Mouse (Mus musculus): ENCODE data around the gene Dock3. TPM values are rescaled to one million over a fixed set of nuclear protein-coding genes. Genes with fewer than 3 reads are reported as not detected.
"Not testable (repeated sequence)": the region's sequence is repeated elsewhere in the genome, so short reads cannot be mapped to it uniquely, and the experiment has no call there.

Dock3 gene
- polyA plus RNA-seq, 1 experiment from 2014 or later = 0.77 TPM

DNA sequence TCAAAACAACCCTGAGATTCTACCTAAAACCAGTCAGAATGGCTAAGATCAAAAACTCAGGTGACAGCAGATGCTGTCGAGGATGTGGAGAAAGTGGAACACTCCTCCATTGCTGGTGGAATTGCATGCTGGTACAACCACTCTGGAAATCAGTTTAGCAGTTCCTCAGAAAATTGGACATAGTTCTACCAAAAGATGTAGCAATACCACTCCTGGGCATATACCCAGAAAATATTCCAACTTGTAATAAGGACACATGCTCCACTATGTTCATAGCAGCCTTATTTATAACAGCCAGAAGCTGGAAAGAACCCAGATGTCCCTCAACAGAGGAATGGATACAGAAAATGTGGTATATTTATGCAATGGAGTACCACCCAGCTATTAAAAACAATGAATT lies 56.9 kb downstream of the Dock3 start:
- H3K27ac ChIP-seq; ATAC-seq (ENCODE audit: insufficient number of reproducible peaks, insufficient read depth, low FRiP score, low TSS enrichment, low read depth); H3K4me3 ChIP-seq; H3K9ac ChIP-seq; H3K36me3 ChIP-seq; H3K27me3 ChIP-seq; H3K4me2 ChIP-seq; H3K9me3 ChIP-seq; H3K4me1 ChIP-seq: not testable (repeated sequence)
- 91% methylated on average over 1 of the region's 1 CpGs for WGBS

DNA sequence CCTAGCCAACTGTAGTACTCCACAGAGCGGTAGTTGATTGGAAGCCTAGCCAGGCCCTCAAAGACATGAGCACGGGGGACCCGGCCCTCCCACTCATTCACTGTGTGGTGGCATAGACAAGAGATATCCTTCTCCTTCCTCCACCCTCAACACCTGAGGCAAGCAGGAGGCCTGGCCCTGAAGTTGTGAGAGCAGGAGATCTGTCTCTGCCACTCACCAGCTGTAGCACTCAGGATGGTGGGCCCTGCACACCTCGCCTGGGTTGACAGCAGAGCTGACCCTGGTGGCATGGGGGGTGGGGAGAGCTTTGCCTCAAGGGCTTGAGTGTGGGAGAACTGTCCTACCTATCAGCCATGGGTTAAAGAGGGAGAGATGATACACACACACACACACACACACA lies 65.9 kb downstream of the Dock3 start:
- H3K9me3 ChIP-seq = no peaks in the 10 kb centered on the region
- no peaks in the 10 kb centered on the region for H3K4me1 ChIP-seq
- no peak for ATAC-seq (ENCODE audit: insufficient number of reproducible peaks, insufficient read depth, low FRiP score, low TSS enrichment, low read depth)
- WGBS = 90% methylated on average over 4 of the region's 4 CpGs
- H3K36me3 ChIP-seq = no peaks in the 10 kb centered on the region
- H3K27ac ChIP-seq = no peak overlapping the region
- H3K27me3 ChIP-seq = no peaks in the 10 kb centered on the region
- no peak overlapping the region for H3K4me2 ChIP-seq
- no peak overlapping the region for H3K4me3 ChIP-seq
- H3K9ac ChIP-seq = no peak overlapping the region

GRCm38 (mm10) chr9:107164825-107165224 lies 66.9 kb downstream of the Dock3 start:
- Histone ChIP-seq H3K9ac (no peak overlapping the region), H3K36me3 (no peaks in the 10 kb centered on the region), H3K27me3 (no peaks in the 10 kb centered on the region), H3K9me3 (no peaks in the 10 kb centered on the region), H3K4me1 (no peaks in the 10 kb centered on the region), H3K4me2 (no peak overlapping the region), H3K27ac (no peak overlapping the region), H3K4me3 (no peak overlapping the region)
- no peak for ATAC-seq (ENCODE audit: insufficient number of reproducible peaks, insufficient read depth, low FRiP score, low TSS enrichment, low read depth)
- WGBS = 10% methylated on average over 3 of the region's 3 CpGs

- not testable (repeated sequence) for H3K4me1 ChIP-seq; H3K9ac ChIP-seq; H3K4me3 ChIP-seq; H3K27ac ChIP-seq; H3K9me3 ChIP-seq; ATAC-seq (ENCODE audit: insufficient number of reproducible peaks, insufficient read depth, low FRiP score, low TSS enrichment, low read depth); H3K27me3 ChIP-seq; H3K4me2 ChIP-seq; H3K36me3 ChIP-seq
- WGBS = 75% methylated on average over 4 of the region's 4 CpGs
These were observed 75.3 kb downstream of the Dock3 start for GRCm38 (mm10) chr9:107156388-107156787.

- Histone ChIP-seq H3K9me3 (no peaks in the 10 kb centered on the region), H3K36me3 (no peaks in the 10 kb centered on the region), H3K4me1 (no peaks in the 10 kb centered on the region), H3K4me3 (no peak overlapping the region), H3K9ac (no peak overlapping the region), H3K27me3 (no peaks in the 10 kb centered on the region), H3K27ac (no peak overlapping the region), H3K4me2 (no peak overlapping the region)
- no peak for ATAC-seq (ENCODE audit: insufficient number of reproducible peaks, insufficient read depth, low FRiP score, low TSS enrichment, low read depth)
- 64% methylated on average over 3 of the region's 3 CpGs for WGBS
These were observed 118.9 kb downstream of the Dock3 start for GRCm38 (mm10) chr9:107112791-107113190.

- no peaks in the 10 kb centered on the region for H3K9me3 ChIP-seq
- H3K27ac ChIP-seq = no peak overlapping the region
- no peak overlapping the region for H3K4me2 ChIP-seq
- no peaks in the 10 kb centered on the region for H3K36me3 ChIP-seq
- ATAC-seq (ENCODE audit: insufficient number of reproducible peaks, insufficient read depth, low FRiP score, low TSS enrichment, low read depth) = no peak
- H3K4me3 ChIP-seq = no peak overlapping the region
- WGBS = 66% methylated on average over 2 of the region's 2 CpGs
- no peak overlapping the region for H3K9ac ChIP-seq
- H3K27me3 ChIP-seq = no peaks in the 10 kb centered on the region
- H3K4me1 ChIP-seq = no peaks in the 10 kb centered on the region
These were observed 119.7 kb downstream of the Dock3 start for GRCm38 (mm10) chr9:107112056-107112455.

DNA sequence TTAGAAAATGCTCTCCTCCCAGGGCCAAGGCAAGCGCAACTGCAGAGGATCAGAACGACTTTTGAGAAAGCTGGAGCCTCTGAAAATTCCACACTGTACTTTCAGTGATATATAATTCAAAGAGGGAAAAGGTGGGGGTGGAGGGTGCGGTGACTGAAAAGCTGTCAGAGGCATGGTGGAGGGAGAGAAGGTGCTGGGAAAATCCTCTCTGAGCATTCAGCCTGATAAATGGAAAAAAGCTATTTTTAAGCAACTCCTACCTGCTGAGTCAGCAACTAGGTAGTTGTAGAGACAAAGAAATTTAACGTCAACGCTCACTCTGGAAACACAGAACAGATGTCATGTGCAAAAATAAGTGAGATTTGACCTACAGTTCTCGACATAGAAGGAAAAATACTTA lies 132.2 kb downstream of the Dock3 start:
- no peak for ATAC-seq (ENCODE audit: insufficient number of reproducible peaks, insufficient read depth, low FRiP score, low TSS enrichment, low read depth)
- no peak overlapping the region for H3K9ac ChIP-seq
- no peaks in the 10 kb centered on the region for H3K4me1 ChIP-seq
- WGBS = 70% methylated on average over 6 of the region's 6 CpGs
- H3K27me3 ChIP-seq = no peaks in the 10 kb centered on the region
- H3K4me3 ChIP-seq = no peak overlapping the region
- no peak overlapping the region for H3K27ac ChIP-seq
- no peaks in the 10 kb centered on the region for H3K9me3 ChIP-seq
- no peaks in the 10 kb centered on the region for H3K36me3 ChIP-seq
- no peak overlapping the region for H3K4me2 ChIP-seq

DNA sequence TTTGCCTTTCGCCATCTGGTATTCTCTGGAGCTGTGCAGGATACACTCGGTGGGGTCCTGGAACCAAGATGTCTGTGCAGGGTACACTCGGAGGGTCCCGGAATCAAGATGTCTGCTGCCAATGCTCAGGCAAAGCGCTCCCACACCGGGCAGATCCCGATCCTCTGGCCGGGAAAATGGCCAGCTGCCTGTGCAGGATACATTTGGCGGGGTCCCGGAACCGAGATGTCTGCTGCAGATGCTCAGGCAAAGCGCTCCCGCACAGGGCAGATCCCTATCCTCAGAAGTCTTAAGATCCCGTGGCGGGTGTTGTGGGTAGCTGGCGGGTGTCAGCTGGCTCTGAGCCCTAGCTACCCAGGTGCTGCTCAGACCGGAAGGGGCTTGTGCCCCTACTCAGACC lies 142.3 kb downstream of the Dock3 start:
- not testable (repeated sequence) for H3K4me3 ChIP-seq; ATAC-seq (ENCODE audit: insufficient number of reproducible peaks, insufficient read depth, low FRiP score, low TSS enrichment, low read depth); H3K4me2 ChIP-seq; H3K9me3 ChIP-seq; H3K36me3 ChIP-seq; H3K4me1 ChIP-seq; H3K27me3 ChIP-seq; H3K27ac ChIP-seq; H3K9ac ChIP-seq
- 65% methylated on average over 17 of the region's 17 CpGs for WGBS

DNA sequence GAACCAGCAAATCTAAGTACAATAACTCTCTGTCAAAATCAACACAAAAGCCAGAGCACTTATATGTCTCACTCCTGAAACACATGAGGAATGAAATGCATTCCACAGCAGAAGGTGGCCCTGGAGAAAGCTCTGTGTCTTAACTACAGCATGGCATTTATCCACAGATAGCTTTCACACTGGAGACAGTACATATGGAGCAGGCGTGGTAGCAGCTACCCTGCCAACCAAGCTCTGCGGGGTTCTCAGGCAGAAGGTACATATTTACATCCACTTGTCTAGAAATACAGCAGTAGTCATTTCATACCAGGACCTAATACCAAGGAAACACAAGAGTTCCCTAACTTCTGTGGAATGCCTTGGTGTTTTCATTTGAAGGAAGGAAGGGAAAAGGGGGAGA lies 144.2 kb downstream of the Dock3 start:
- no peak overlapping the region for H3K27ac ChIP-seq
- no peak overlapping the region for H3K4me3 ChIP-seq
- WGBS = 74% methylated on average over 2 of the region's 2 CpGs
- no peak overlapping the region for H3K4me2 ChIP-seq
- H3K9ac ChIP-seq = no peak overlapping the region
- no peak for ATAC-seq (ENCODE audit: insufficient number of reproducible peaks, insufficient read depth, low FRiP score, low TSS enrichment, low read depth)
- H3K36me3 ChIP-seq = no peaks in the 10 kb centered on the region
- H3K27me3 ChIP-seq = no peaks in the 10 kb centered on the region
- no peaks in the 10 kb centered on the region for H3K9me3 ChIP-seq
- H3K4me1 ChIP-seq = no peaks in the 10 kb centered on the region

DNA sequence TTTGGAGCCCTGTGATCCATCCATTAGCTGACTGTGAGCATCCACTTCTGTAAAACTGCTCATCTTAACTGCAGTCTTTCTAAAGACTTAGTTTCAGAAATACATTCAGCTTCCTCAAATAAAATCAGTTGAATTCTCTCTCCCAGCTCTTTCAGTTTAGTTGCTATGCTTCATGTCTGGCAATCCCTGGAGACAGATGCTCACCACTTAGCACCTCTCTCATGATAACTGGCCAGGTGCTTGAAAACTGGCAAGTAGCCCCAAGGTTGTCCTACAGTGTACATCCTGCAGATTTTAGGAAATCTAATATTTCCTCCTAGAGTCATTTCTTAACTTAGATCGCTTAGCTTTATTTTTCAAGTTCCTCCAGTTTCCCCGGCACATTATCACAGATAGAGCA lies 193.8 kb downstream of the Dock3 start:
- Histone ChIP-seq H3K9ac (no peak overlapping the region), H3K36me3 (no peaks in the 10 kb centered on the region), H3K4me3 (no peak overlapping the region), H3K27me3 (no peaks in the 10 kb centered on the region), H3K9me3 (no peaks in the 10 kb centered on the region), H3K4me1 (no peaks in the 10 kb centered on the region), H3K27ac (no peak overlapping the region), H3K4me2 (no peak overlapping the region)
- no peak for ATAC-seq (ENCODE audit: insufficient number of reproducible peaks, insufficient read depth, low FRiP score, low TSS enrichment, low read depth)
- WGBS = 94% methylated on average over 2 of the region's 2 CpGs

- H3K9ac ChIP-seq = no peak overlapping the region
- H3K4me1 ChIP-seq = no peaks in the 10 kb centered on the region
- no peak overlapping the region for H3K4me2 ChIP-seq
- no peaks in the 10 kb centered on the region for H3K27me3 ChIP-seq
- H3K27ac ChIP-seq = no peak overlapping the region
- H3K9me3 ChIP-seq = no peaks in the 10 kb centered on the region
- H3K36me3 ChIP-seq = no peaks in the 10 kb centered on the region
- 71% methylated on average over 2 of the region's 2 CpGs for WGBS
- H3K4me3 ChIP-seq = no peak overlapping the region
- ATAC-seq (ENCODE audit: insufficient number of reproducible peaks, insufficient read depth, low FRiP score, low TSS enrichment, low read depth) = no peak
These were observed 204.1 kb downstream of the Dock3 start for GRCm38 (mm10) chr9:107027586-107027985.

GRCm38 (mm10) chr9:107009841-107010240 lies 221.9 kb downstream of the Dock3 start:
- no peak overlapping the region for H3K4me2 ChIP-seq
- no peaks in the 10 kb centered on the region for H3K4me1 ChIP-seq
- H3K27ac ChIP-seq = no peak overlapping the region
- no peaks in the 10 kb centered on the region for H3K9me3 ChIP-seq
- no peak overlapping the region for H3K4me3 ChIP-seq
- no peaks in the 10 kb centered on the region for H3K36me3 ChIP-seq
- no peak overlapping the region for H3K9ac ChIP-seq
- no peak for ATAC-seq (ENCODE audit: insufficient number of reproducible peaks, insufficient read depth, low FRiP score, low TSS enrichment, low read depth)
- 56% methylated on average over 4 of the region's 4 CpGs for WGBS
- no peaks in the 10 kb centered on the region for H3K27me3 ChIP-seq

- no peak overlapping the region for H3K4me2 ChIP-seq
- no peaks in the 10 kb centered on the region for H3K9me3 ChIP-seq
- H3K4me1 ChIP-seq = no peaks in the 10 kb centered on the region
- no peaks in the 10 kb centered on the region for H3K36me3 ChIP-seq
- no peak overlapping the region for H3K9ac ChIP-seq
- H3K27me3 ChIP-seq = no peaks in the 10 kb centered on the region
- no peak for ATAC-seq (ENCODE audit: insufficient number of reproducible peaks, insufficient read depth, low FRiP score, low TSS enrichment, low read depth)
- H3K4me3 ChIP-seq = no peak overlapping the region
- WGBS = 86% methylated on average over 2 of the region's 2 CpGs
- H3K27ac ChIP-seq = no peak overlapping the region
These were observed 228.5 kb downstream of the Dock3 start for GRCm38 (mm10) chr9:107003187-107003586.
